Mouse (Mus musculus) erythroblast, adult 5-6 weeks (primary cell): ENCODE measurements around the gene Fstl3. TPM values are rescaled to one million over a fixed set of nuclear protein-coding genes. Genes with fewer than 3 reads are reported as not detected.

Source experiments
- ATAC-seq: replicated peaks from 2 replicates; pipeline ENCODE4 v1.8.0; 2016; ENCODE audit warnings: moderate number of reproducible peaks, mild to moderate bottlenecking, moderate TSS enrichment, inconsistent platforms; ENCODE audit not compliant: poor library complexity, low FRiP score, severe bottlenecking
- total RNA-seq, 2 experiments: library from RNA; stranded (forward) in 1 of 2; stranded (reverse) in 1 of 2; fragments of 150-400 nt in 1 of 2; fragments of 200-764, 138-1000 nt in 1 of 2; gene quantifications; 2 replicates each; pipeline versions ENCODE4 v1.2.3 to v1.2.4; 2015 to 2017; ENCODE audit warnings: low replicate concordance in 2 of 2

The Fstl3 gene
- total RNA-seq, 2 experiments from 2014 or later: 5.8 TPM; not detected in 1

DNA sequence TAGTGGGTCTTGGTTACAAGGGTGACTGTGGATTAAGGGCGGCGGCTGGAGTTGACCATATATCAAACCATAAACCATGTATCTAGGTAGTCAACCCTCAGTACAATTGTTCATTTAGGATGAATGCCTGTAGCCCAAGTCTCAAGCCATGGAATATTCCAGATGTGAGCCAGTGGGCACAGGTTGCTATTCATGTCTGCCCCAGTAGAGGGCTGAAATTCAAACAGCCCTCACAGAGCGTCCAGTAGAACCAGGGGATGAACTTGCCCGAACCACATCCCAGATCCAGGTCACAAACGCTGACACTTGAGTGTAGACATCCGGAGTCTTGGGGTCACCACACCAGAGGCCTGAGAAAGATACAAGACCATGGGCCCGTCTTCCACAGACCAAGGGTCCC, 6.0 kb downstream of the Fstl3 start:
- ATAC-seq: no peak

DNA sequence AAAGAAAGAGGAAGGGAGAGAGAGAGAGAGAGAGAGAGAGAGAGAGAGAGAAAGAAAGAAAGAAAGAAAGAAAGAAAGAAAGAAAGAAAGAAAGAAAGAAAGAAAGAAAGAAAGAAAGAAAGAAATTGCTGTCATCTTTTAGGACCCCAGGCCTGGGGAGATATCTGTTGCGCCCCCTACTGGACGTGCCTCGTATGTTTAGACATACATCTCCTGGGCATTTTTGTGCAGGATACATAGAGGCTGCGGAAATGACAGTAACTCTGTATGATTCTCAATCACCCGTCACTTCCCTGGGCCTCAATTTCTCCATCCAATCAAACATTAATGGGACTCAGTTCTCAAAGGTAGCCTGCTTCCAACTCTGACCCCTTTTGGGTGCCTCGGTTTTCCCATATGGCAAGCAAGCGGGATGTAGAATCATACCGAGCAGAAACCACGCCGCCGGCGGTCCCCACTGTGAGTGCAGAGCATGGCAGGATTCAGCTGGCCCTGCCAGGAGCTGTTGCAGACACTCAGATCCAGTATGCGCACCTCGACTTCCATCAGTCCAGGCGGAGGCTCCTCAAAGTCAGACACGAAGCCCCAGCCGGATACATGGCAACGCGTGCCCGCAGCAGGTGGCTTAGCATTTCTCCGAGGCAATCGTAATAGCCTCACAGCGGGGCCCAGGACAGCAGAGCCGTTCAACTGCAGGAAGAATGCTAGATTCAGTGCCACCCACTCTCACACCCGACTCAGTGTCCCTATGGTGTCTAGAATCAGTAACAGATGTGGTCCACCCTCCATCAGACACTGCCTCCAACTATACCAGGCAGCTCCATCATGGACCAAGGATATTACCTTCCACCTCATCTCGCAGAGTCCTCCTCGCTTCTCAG, 7.1 kb downstream of the Fstl3 start:
- ATAC-seq: no peak

DNA sequence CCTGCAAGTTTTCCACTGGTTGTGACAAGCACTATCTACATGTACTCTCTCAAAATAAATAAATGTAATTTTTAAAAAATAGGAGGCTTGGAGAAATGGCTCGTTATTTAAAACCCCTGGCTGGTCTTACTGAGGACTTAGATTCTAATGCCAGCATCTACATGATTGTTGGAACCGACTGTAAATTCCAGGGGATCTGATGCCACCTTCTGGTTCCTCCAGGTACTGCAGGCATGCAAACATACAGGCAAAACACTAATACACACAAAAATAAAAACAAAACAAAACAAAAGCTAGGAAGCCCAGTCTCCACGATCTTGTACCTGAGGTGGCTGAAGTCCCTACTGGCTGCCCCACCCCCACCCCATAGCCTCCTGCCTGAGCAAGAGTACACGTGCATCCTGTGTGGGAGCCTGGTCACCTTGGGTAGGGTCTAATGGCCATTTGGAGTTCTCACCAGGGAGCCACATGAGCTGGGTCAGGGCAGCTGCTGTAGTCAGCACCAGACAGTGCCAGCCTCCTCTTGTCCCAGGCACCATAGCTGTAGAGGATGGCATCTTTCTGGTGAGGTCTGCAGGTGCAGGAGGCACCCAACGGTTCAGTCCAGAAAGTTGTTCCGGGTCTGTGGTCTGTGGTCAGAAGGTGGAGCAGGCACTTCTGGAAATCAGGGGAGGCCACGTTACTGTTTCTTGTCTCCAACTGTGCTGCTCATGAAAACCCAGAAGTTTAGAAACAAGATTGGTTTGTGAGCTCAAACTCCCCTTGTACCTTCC, 11.5 kb downstream of the Fstl3 start:
- ATAC-seq: peak; percentile 59

DNA sequence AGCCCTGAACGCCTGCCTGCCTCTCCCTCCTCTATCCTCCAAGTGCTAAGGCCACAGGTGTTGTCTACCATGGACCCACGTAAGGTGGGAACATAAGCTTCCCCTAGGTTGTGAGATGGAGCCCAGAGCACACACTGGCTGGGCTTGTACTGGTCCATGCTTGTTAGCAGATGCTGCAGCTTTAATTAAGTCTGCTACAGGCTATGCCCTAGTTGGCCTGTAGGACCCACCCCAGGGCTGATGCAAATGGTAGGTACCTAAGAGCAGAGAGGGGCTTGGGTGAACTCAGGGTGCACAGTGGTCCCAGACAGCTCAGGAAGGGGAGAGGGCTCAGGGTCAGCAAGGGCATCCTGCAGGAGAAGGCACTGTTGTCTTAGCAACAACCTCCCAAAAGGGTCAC, 12.5 kb downstream of the Fstl3 start:
- ATAC-seq: no peak

DNA sequence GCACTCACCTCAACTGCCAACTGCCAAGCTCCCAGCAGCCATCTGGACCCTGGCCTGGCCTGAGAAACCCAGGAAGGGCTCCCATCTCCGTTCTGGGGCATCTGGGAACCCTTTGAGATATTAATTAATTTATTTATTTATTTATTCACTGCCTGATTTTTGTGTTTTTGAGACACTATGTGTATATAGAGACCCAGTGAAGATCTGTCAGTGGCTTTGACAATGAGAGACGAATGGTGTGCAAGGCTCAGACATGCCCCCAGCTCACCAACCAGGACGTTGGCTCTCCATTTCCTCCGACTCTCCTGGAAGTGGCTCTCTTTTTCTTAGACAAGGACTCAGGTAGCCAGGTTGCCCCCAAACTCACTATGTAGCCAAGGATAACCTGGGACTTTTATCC, 13.8 kb downstream of the Fstl3 start, which contains the start of gene Prss57:
Gene Prss57 (minus strand): TSS at position 101 of the 400 bp plus-strand sequence.
- ATAC-seq: no peak

DNA sequence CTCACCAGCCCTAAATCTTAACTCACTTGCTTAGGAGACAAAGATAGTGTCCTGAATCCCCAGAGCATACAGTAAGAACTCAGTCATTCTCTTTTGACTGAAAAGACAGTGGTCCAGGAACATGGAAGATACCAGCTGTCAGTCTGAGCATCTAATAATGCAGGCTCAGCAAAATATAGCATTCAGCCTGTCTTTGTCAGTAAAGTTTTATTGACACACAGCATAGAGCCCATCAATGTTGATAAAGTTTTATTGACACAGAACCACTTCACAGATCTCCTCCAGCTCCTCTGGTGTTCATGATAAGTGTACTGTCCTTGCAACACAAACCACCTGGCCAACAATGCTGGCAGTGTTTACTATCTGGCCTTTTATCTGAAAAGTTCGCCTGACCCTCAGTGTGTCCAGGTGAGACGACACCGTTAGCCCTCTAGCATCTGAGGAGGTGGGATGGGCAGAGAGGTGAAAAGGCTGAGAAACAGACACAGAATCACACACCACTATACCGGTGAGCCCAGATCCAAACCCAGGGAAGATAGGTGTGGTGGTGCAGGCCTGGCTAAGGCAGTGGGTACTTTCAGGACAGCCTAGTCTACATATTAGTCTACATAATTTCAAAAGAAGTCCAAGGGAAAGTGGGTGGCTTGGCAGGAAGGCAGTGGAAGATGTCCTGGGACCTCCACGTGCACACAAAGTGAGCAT, 15.4 kb downstream of the Fstl3 start:
- no peak for ATAC-seq

DNA sequence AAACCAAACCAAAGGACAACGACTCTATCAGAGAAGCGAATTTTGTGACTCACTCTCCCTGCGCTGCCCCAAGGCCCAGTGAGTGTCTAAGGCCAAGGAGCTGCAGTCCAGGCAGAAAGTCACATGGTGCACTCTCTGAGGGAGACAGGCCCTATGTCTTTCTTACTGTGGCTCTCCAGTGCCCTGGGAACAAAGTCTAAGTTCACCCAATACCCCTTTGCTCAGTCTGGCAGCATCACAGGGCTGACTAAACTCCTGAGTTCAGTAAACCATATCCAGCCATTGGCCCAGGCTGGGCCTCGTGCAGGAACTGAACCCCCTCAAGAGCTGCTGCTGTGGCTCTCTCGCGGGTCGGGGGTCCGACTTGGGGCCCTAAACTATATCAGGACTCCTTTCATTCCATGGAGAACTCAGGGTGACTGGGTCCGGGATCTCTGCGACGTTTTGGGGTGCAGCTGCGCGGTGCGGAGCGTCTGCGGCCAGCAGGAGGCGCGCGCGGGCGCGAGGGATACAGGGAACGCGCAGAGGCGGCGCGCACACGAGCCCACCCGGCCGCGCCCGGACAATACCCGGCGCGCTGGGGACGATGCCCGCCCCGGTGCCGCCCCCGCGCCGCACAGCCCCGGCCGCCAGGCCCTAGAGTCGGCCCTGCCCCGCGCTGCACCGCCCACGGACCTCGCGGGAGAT, 16.1 kb downstream of the Fstl3 start, which contains the start of gene Palm:
Gene Palm (plus strand): TSS at position 522 of the 687 bp plus-strand sequence.
- peak; percentile 50; the same call in 1 of the 2 replicates for ATAC-seq

DNA sequence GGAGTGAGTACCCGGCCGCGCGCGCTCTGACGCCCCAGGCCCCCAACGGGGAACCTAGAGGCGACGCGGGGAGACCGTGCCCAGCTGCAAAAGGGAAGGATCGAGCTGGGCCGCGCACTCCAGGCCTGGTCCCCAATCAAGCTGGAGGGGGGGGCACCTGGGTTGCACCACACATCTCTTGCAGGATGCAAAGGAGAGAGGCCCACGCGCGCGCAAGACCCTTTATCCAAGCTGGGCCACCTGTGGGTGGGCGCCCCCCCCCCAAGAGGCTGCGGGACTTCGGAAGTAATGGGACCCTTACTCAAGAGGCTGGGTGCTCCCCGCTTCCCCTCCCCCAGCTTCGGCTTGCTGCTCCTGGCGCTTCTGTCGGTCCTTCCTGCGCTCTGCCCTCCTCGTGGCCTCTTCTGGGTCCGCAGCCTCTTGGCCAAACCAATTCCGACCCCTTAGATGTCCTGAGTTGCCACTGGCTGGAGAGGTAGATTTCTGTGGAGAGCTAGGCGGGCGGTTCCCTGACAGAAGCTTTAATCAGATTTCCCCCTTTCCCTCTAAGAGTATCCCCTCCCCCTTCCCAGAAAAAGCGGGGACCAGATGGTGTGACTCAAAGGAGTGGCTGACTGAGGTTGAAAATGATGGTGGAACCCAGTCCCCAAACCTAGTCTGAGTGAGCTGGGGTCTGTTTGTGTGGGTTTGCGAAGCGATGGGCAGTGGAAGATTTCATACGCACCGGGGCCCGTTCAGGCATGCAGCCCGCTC, 16.8 kb downstream of the Fstl3 start:
- no peak for ATAC-seq

DNA sequence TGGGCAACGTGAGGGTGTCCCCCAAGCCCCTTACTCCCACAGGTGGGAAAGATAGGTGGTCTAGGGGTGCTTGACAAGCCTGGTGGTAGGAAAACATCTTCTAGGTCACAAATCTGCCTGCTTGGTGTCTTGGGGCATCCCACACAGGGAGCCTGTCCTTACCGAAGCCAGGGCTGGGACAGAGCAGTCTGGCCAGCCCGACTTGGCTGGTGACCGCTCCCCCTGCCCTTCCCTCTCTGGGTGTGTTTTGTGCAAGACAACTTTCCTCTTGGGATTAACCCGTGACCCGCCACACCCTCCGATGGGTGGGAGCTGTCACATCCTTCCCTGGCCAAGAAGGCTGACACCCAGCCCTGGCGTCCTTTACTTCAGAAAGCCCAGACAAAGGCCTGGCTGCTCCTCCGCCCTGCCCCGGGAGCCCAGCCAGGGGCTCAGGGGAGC, 17.4 kb downstream of the Fstl3 start:
- no peak for ATAC-seq

DNA sequence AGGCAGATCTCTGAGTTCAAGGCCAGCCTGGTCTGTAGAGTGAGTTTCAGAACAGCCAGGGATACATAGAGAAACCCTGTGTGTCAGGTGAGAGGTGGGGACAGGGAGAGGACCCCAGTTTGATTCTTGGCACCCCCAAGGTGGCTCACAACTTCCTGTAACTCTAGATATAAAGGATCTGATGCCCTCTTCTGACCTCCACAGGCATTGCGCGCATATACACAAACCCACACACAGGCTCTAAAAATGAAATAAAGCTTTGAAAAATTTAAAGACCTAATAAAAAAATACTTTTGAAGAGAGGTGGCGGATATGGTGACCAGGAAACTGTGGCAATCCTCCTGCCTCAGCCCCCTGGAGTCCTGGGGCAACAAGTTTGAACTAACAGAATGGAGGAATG, 18.8 kb downstream of the Fstl3 start:
- ATAC-seq: no peak

DNA sequence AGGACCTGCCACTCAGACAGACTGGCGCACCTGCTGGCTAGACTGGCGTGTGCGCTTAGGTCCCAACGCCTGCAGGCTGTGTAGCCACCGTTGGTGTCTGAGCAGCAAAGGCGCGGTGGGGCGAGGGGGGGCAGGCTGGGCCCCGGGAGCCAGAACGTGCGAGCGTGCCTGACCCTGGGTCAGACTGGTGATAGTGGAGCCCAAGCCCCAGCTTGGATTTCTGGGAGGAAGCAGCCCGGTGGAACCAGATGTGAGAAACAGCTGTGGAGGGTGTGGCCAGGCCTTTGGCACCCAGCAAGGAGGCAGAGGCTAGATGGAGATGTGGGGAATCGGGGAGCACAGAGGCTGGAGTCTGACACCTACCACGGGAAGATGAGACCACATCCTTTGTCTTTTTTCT, 20.3 kb downstream of the Fstl3 start:
- no peak for ATAC-seq

DNA sequence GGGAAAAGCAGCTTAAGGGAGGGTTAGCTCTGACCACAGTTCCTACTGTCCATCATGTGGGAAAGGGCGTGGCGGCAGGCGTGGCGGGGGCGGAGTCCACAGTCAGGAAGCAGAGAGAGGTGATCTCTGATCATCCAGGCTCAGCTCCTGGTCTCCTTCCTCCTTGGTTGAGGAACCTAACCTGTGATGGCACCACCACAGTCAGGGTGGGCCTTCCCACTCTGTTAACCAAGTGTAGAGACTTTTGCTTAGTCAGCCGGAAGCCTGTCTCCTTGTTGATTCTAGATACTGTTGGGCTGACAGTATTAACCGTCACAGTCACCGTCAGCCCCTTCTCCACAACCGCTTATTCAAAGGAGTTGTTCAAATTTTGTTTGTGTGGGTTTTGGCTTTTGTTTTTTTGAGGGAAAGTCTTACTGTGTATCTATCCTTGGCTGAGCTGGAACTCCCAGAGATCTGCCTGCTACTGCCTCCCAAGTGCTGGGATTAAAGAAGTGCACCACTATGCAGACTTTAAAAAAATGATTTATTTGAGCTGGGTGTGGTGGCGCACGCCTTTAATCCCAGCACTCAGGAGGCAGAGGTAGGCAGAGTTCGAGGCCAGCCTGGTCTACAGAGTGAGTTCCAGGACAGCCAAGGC, 21.3 kb downstream of the Fstl3 start:
- ATAC-seq: no peak

DNA sequence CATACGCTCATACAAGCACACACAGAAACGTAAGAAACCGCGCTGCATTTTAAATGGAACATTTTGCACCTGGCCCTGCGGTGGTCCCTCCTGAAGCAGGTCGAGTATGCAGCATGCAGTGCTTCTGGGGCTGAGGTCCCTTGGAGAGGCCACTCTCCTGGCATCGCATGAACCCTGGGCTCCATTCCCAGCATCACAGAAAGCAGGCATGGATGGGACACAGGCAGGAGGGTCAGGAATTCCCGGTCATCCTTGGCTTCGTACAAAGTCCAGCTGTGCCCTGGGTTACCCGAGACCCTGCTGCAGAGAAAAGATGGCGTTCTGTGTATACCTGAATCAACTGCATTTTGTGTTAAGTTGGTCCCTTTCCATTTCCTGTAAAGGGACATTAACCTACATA, 23.4 kb downstream of the Fstl3 start:
- ATAC-seq: no peak

DNA sequence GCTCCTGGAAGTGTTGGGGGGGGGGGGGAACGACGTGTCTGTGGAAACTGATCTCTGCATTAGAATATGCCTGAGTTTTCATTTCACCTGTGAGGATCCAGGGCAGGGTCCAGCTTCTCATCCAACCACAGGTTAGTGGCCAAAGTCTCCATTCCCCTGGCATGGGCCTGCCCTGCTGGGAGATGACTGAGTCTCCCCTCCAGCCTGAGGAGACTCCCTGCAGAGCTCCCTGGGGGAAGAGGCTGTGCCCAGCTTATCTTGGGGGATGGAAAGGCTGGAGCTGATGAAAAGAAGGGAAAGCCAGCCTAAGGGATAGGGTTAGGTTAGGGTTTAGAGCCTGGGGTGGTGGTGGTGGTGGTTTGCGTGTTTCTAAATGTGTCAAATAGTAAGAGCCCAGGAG, 24.8 kb downstream of the Fstl3 start:
- ATAC-seq: no peak

DNA sequence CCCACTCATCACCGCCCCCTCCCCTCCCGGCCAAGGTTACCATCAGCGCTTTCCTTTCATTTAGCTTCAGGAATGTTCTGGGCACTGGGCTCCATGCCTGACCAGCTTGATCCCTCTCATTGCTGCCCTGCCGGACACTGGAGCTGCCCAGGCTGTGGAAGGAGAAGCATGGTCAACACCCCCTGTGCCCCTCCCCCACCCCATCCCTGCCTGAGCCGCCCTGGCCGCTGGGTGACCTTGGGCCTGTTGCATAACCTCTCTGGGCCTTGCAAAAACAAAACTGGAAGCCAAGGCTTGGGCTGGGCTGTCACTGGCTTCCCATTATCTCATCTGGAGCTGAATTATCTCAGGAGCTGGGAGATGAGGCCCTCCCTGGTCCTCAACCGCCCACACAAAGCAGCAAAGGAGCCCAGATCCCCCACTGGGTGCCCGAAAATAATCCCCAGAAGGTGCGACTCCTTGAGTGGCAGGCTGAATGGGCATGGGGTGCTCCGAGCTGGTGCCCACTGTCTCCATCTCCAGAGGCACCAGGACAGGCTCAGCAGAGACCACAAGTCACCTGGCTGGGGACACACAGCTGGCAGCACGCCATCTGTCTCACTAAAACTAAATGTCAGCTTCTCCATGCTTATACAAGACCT, 25.4 kb downstream of the Fstl3 start:
- ATAC-seq: no peak

DNA sequence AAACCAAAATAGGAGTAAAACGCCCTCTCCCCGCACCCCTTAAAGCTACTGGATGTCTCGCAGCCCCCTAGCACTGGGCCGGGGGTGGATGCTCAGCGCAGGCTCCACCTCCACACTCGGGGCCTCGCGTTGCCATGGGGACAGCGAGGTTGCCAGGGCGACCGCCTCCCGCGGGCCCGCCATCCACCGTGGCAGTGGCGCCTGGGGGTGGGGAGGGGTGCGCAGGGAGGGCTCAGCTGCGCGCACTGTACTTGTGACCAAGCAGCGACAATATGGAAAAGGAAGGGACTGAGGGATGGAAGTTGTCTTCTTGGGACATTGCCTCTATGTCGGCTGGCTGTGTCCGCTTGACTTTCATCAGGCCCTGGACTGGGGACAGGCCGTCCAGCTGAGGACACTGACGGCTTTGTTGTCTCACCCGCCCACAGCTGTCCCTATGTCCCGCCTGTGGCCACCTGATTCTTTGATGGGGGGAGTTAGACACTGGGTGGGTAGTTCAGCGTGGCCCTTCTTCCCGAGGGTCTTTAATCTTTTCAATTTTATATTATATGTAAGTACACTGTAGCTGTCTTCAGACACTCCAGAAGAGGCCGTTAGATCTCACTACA, 26.7 kb downstream of the Fstl3 start:
- no peak for ATAC-seq

DNA sequence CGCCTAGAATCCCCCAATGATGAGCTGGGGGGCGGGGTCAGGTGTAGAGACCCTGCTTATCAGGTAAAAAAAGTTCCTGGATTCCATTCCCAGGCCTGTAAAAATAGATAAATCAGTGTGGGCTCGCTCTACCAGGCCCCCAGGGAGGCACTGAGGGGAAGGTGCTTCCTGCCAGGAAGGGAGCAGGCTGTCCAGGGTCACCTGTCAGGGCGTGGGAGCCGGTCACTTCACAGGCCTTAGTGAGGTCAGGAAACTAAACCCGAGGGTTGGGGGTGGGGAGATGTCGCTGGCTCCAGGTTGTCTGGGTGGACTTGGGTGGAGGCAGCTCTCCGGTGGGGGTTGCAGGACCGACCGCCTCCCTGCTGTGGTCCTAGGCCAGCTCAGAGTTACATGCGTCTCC, 28.6 kb downstream of the Fstl3 start:
- ATAC-seq: no peak

DNA sequence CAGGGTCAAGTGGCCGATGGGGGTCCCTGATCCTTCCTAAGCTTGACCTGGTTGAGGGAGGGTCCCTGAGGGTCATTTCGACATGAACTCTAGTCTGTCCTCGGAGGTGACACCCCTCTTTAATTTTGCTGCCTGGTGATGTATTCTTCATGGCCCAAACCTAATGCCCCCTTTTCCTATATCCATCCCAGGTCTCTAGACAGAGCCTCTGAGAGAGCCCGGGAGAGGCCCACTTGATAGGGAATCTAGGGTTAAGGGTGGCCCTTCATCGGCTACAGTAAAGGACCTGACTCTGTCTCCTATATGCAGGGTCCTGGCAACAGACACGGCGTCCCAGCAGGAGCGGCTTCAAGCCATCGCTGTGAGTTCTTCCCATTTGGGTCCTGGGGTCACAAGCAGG, 29.3 kb downstream of the Fstl3 start:
- no peak for ATAC-seq
